Mouse (Mus musculus) thymus, postnatal 36 days (tissue): ENCODE measurements at regions not wholly inside any gene's neighbourhood (a gene's known extent, or its start where the extent isn't known, plus 50 kb on each side); places are given as distances from the start of the nearest gene placed in this dataset.

Experiments used
- DNase-seq, 2 experiments: peaks; one replicate each; pipeline ENCODE4 v3.0.0; 2022; ENCODE audit warnings: mixed read lengths in 2 of 2

DNA sequence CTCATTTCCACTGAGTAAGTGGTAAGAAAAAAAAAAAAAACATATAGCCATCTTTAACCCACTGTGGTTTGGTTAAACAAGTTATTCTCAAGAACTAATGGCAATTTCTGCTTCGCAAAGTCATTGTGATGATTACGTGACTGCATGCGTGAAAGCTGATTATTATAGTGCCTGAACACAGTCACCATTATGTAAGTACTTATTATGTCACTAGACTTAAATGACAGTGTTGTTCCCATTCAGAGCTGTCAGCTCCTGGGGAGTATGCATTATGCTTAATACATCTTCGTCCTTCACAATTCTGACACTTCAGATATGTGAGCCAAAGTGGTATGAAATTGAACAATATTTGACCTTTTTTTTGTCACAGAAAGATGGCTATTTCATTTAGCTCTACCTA lies 71.3 kb upstream of the Kcnd3 start:
- no peak for DNase-seq

DNA sequence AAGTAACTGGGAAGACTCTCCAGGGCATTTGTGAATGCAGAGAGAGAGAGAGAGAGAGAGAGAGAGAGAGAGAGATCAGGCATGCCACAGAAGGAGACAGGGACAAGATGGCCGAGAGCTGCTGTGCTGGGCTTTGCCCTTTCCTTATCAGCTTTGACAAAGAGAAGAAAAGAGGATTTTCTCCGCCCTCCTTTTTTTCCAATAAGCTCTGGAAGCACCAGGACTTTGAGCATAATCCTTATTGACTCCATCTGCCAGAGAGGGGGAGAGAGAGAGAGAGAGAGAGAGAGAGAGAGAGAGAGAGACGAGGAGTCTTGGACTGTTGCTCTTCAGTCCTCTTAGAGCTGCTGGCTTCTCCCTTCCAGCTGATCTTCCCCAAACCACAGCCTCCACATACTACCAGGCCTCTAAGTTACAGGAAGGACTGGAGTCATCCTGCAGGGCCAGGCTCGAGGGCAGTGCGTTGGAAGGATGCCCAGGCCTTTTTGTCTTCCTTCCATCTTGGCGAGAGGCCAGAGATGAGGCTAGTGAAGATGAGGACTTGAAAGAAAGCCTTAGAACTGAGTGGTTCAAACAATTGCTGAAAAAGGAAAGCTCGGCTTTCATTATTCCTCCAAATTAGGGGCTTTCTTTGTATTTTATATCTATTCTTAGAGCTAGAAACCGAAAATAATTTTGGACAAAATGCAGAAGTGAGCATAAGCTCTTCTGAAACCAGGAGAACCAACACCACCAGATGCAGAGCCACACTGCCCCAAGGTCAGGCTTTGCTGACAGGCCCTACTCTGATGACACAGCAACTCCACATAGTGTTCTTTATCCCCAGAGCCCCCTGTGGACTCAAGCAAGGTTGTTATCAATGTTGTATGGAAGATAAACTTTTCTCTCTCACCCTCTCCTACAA lies 59.3 kb upstream of the Kcnd3 start:
- no peak for DNase-seq
